Mouse (Mus musculus): ENCODE results near the gene Zfp451.

DNA sequence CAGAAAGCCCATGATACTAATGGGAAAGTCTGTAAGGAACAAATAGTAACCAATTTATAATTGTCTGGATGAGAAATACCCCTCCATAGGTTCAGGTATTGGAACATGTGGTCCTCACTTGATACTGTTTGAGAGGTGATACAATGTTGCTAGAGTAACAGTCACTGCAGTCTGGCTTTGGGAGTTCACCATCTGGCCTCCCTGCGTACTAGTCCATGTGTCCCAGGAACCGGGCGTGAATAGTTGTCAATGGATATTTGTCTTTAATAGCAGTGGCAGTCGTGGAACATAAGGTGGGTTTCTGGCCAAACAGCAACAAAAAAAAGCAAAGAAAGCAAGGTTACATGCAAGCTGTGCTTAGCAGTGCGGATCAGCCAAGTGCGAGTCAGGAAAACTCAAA is 29.4 kb upstream of the Zfp451 start:
- TF ChIP-seq CTCF (IDR thresholded peaks at IDR 0.05; ENCODE audit: low read depth, low read length): no peak
- no peak for TF ChIP-seq GATA1 (IDR thresholded peaks at IDR 0.05; ENCODE audit: borderline replicate concordance, low read length)
- no peak for TF ChIP-seq GATA2 (IDR thresholded peaks at IDR 0.05; ENCODE audit: borderline replicate concordance, low read depth, low read length)
- TF ChIP-seq TAL1 (conservative IDR thresholded peaks at IDR 0.05; ENCODE audit: low read depth, low read length): no peak
